Mouse (Mus musculus) cerebellum, adult 9-11 months (tissue): ENCODE measurements around the gene Dmtf1.
"Not testable (repeated sequence)": the region's sequence is repeated elsewhere in the genome, so short reads cannot be mapped to it uniquely, and the experiment has no call there.

ENCODE experiments used
- DNase-seq: peaks from one replicate; pipeline ENCODE4 v3.0.0; 2022

Dmtf1 gene

GRCm38 (mm10) chr5:9161456-9162041, at the start of gene Dmtf1:
Gene Dmtf1 (minus strand): TSS chr5:9161776.
- DNase-seq: peak; percentile 93

GRCm38 (mm10) chr5:9186467-9186866, 24.9 kb upstream of the Dmtf1 start:
- no peak for DNase-seq

DNA sequence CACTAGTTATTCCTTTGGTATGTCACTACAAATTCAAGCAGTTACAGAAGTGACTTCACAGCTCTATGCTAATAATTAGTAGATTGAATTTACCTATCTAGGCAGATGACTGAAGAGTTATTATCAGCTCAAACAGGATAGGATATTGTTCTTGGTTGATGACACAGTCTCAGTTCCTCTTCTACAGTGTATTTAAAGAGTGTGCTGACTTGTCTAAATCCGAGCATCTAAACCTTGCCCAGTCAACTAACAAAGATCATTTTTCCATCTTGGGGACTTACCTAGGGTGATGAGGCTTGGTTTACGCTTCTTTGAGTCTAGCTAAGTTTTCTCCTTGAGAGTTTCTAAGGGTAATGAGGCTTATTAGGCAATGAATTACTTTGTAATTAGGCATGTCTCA, 11.7 kb upstream of the Dmtf1 start:
- DNase-seq: no peak

GRCm38 (mm10) chr5:9169328-9170005, 7.9 kb upstream of the Dmtf1 start:
- not testable (repeated sequence) for DNase-seq

- no peak for DNase-seq
Measured at GRCm38 (mm10) chr5:9166366-9166765, 4.8 kb upstream of the Dmtf1 start.

DNA sequence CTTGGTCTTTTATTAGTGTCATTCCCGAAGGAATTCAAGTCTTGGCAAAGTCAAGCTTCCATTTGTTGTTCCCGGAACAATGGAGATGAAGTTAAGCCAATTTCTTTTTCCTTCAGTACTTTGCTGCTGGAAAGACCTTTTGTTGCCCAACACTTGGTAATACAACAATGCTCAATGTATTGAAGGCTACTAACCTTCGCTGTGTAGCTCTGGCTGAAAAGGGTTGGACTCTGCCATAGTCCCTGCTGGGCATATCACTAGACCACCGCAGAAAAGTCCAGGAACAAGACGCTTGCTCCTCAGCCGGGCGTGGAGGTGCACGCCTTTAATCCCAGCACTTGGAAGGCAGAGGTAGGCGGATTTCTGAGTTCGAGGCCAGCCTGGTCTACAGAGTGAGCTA, 3.6 kb upstream of the Dmtf1 start:
- DNase-seq: not testable (repeated sequence)

GRCm38 (mm10) chr5:9163411-9163810, 1.8 kb upstream of the Dmtf1 start:
- no peak for DNase-seq

DNA sequence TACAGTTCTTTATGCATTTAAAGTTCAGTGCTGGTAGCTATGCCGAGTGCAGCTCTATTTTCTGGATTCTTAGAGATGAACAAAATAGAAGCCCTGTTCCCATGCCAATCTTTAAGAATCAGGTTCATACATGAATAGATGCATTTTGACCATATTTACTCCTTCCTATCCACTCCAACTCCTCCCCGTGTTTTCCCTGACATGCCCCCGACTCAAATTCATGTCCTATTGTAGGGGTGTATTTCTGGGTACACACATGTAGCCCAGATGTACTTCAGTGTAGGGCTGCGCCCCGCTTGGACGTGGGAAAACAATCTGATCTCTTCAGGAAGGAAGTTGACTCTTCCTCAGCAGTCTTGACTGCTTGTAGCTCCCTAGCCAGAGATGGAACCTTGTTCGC, 512 bp upstream of the Dmtf1 start:
- DNase-seq: no peak

DNA sequence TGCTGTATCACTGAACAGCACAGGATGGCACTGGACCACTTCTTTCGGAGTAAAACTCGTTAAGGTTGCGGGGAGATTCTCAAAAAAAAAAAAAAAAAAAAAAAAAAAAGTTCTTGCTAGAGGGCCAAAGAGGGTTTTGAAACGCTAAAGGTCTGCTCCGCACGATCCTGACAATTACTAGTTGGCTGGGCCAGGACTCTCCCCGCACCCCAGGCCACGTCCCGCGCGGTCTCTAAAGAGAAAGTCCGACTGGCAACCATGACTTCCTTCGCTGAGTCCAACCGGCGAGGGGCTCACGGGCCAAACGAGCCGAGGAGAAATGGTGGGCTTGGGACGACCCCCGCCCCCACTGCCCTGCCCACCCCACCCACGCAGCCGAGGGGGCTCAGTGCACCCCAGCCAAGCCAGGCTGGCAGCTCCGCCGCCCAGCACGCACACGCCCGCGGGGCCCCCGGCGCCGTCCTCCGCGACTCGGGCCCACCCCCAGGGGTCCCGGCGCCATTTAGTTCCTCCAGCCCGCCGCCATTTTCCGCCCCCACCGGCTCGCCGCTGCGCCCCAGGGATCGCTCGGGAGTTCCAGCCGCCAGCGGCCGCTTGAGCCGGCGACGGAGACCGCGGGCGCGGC, 633 bp downstream of the Dmtf1 start:
- DNase-seq: no peak

DNA sequence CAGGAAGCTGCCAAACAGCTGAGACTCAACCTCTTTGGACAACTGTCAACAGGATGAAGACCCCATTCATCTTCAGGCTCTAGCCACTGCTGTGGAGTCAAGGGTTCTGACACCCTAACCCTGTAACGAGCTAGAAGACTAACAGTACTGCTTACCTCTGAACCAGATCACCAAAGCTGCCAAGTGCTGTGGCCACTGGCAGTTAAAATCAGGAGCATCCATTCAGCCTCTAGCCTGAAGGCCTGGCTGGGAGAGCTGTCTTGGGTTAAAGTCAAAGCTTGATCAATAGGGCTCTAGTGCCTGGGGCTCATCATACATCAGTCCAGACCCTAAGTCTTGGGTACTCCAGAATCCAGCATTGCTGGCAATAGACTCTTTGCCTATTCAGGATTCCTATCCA, 4.2 kb downstream of the Dmtf1 start:
- DNase-seq: no peak

DNA sequence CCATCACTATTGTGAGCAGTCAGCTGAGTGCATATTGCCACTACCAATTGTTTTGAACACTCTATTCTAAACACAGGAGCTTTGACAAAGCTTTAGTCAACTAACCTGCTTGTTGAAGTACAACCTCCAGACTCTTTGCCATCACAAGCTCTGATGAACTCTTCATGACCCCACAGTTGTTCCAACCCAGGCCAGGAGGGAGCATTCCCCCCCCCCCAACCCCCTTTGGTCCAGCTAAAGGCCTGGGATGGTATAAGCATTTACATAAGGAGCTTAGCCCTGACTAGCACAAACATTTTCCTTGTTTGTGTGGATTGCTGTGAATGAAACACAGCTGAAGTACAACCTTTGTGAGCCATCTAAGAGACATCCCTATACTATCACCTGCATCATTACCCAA, 4.8 kb downstream of the Dmtf1 start:
- DNase-seq: no peak

DNA sequence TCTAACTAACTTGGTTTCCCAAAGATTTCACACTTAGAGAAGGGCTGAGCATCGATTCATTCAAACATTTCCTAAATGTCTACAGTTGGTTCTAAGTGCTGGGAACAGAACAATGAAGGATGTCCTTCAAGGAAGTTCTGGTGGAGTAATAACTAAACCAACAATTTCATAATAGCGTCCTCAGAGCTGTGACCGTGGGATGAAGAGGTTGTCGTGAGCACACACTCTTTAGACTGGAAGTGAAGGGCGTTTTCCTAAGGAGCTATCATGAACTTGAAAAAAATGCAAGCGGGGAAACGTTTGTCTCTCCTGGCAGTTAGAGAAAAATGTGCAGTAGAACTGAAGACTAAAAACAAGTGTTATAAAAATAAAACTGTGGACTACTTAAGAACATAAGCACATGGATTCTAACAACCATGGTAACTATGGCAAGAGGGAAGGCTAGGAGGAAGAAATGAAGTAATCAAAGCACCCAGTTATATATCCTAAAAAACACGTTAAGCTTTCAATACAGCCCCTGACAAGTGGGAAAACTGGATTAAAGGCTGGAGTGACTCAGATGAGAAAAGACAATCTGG, 12.2 kb downstream of the Dmtf1 start:
- no peak for DNase-seq

GRCm38 (mm10) chr5:9142376-9142775, 19.2 kb downstream of the Dmtf1 start:
- DNase-seq: no peak

DNA sequence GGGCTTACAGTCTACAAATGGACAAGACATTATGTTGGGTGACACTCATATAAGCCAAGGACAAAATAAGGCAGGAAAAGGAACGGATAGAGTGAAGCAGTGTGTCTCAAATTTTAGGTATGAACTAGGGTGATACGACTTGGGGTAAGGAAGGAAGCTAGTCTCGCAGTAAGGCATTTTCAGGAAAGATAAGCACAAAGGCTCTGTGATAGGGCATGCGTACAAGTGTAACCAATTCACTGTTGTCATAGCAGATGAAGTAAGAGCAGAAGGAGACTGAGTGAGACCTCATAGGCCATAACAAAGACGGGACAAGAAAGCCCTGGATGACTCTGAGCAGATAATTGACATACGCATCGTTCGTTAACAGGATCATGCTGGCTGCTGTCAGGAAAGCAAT, 20.9 kb downstream of the Dmtf1 start:
- no peak for DNase-seq

- DNase-seq: no peak
Measured at GRCm38 (mm10) chr5:9135588-9135987, 26.0 kb downstream of the Dmtf1 start.

GRCm38 (mm10) chr5:9131786-9132185, 29.8 kb downstream of the Dmtf1 start:
- DNase-seq: peak; percentile 62

GRCm38 (mm10) chr5:9128566-9128965, 33.0 kb downstream of the Dmtf1 start:
- no peak for DNase-seq

GRCm38 (mm10) chr5:9124134-9124533, 37.4 kb downstream of the Dmtf1 start:
- DNase-seq: no peak

- DNase-seq: no peak
Measured at GRCm38 (mm10) chr5:9114162-9114561, 47.4 kb downstream of the Dmtf1 start.

DNA sequence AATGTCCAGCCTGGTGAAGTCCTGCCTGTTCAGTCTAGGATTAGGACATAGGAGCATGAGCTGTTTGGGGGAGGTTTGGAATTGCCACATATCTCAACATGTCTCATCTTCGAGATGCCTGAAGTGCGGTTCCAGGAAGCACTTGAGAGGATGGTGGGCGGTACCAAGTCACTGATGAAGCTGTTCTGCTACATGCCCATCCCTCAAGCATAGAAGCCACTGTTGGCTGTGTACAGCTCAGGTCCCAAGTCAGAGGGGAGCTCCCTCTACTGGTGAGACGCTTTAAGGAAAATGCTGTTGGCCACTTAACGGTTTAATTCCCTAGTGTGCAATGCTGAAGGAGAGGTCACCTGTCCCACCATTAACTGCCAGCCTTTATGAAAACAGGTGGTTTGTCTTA, 49.8 kb downstream of the Dmtf1 start:
- DNase-seq: peak; percentile 33

DNA sequence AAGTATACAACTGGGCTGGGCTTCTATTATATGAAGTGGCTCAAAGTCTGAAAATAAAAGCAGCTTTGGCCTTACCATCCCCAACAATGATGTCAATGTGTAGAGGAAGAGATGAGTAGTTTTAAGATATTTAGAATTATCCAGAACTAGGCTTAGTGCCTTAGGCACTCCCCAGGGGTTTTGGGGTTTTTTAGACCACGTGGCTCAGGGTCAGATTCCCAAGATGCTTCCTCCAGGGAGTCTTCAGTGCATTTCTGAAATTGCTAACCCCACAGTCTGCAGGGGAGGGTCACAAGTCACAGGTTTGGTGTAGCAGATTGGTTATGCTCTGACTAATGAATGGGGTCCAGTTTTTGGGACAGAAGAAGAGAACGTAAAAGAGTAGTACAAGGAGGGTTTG, 50.3 kb downstream of the Dmtf1 start:
- no peak for DNase-seq

DNA sequence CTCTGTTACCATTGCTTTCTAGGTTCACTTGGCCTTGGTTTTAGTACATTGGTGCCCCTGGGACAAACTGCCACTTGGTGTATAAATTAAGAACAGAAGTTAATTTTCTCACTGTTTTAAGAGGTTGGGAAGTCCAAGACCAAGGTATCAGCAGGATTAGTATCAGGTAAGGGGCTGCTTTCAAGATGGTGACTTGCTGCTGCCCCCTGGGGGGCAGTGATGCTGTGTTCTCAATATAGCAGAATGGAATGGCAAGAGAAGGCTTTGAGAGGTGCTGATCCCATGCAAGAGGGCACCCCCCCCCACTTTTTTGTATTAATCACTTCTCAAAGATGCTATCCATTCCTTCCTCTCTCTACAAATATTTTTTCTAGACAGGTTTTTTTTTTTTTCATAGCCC, 52.0 kb downstream of the Dmtf1 start:
- DNase-seq: no peak

DNA sequence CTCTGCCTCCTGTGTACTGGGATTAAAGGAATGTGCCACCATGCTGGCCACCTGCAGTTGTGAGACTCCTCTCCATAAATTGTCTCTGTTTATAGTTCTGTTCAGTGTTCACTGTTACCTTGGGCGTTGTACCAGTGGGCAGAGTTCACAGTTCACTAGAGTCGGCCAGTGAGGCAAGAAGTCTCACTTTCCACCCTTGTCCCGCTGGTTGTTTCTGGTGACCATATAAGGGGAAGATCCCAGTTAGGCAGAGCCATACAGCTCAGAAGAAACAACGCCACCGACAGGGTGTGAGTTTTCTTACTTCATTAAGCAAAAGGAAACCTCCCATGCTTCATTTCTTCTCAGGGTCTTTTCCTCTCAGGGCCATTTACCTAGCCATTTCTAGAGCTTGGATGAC, 53.1 kb downstream of the Dmtf1 start:
- no peak for DNase-seq
